Mouse (Mus musculus) ES-Bruce4 (cell line): ENCODE results near the gene Alpk3. TPM values are rescaled to one million over a fixed set of nuclear protein-coding genes. Genes with fewer than 3 reads are reported as not detected.
"Not testable (repeated sequence)": the region's sequence is repeated elsewhere in the genome, so short reads cannot be mapped to it uniquely, and the experiment has no call there.

Experiments used
- H3K27ac ChIP-seq: 2 replicates; pipeline ENCODE4 v1.5.1; 2012; ENCODE audit warnings: low read length, inconsistent platforms; ENCODE audit not compliant: insufficient read depth
- H3K27me3 ChIP-seq: 2 replicates; pipeline ENCODE4 v1.6.1; 2012; ENCODE audit warnings: mild to moderate bottlenecking, low read length, inconsistent platforms; ENCODE audit not compliant: control insufficient read depth, poor library complexity, insufficient read depth, severe bottlenecking
- H3K36me3 ChIP-seq: 2 replicates; pipeline ENCODE4 v1.6.1; 2012; ENCODE audit warnings: inconsistent platforms, mild to moderate bottlenecking, low read length, moderate library complexity; ENCODE audit not compliant: control insufficient read depth, poor library complexity, insufficient read depth, severe bottlenecking
- H3K4me1 ChIP-seq: one replicate; pipeline ENCODE4 v1.8.1; 2011; ENCODE audit warnings: low read length; ENCODE audit not compliant: control insufficient read depth, insufficient read depth
- H3K4me3 ChIP-seq: 2 replicates; pipeline ENCODE4 v1.5.1; 2011; ENCODE audit warnings: low read depth, mild to moderate bottlenecking, low read length
- H3K9ac ChIP-seq: 2 replicates; pipeline ENCODE4 v1.6.1; 2012; ENCODE audit warnings: low read depth, mild to moderate bottlenecking, inconsistent platforms; ENCODE audit not compliant: poor library complexity, severe bottlenecking
- H3K9me3 ChIP-seq: replicated peaks from 2 replicates; pipeline ENCODE4 v1.6.1; 2012; ENCODE audit warnings: mild to moderate bottlenecking, low read length, inconsistent platforms; ENCODE audit not compliant: control insufficient read depth, poor library complexity, insufficient read depth, severe bottlenecking
- CTCF ChIP-seq: IDR thresholded peaks from one replicate; pipeline ENCODE4 v1.8.1; 2011; ENCODE audit warnings: low read depth, low read length
- EP300 ChIP-seq: IDR thresholded peaks from 2 replicates; pipeline ENCODE4 v1.6.1; 2011; ENCODE audit warnings: low read depth, low read length; ENCODE audit not compliant: insufficient read depth
- POLR2A ChIP-seq: IDR thresholded peaks from one replicate; pipeline ENCODE4 v1.8.1; 2011; ENCODE audit warnings: low read length; ENCODE audit not compliant: insufficient read depth
- polyA plus RNA-seq: library from polyadenylated mRNA; stranded (reverse); fragments of >200 nt; gene quantifications from 2 replicates; pipeline ENCODE4 v1.2.4, GENCODE M21; 2011; ENCODE audit warnings: low read depth; ENCODE audit not compliant: missing spikeins, insufficient read depth, insufficient read length

The Alpk3 gene
- polyA plus RNA-seq, 1 experiment = 3.1 TPM

DNA sequence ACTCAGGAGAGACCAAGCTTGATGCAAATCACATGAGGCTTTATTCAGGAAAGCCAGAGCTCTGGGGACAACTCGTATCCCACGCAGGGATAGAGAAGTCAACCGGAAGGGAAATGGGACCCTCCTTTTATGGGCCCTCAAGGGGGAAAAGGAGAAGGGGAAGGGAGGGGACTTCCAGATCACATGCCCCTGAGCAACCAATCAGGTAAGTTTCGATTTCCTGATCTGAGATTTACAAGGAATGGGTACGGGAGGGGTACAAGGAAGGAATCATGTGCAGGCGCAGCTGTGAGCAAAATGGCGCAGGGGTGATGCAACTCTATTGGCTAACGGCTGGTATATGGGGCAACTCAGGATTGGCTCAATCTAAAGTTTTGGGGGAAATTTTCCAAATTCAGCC lies 93.8 kb downstream of the Alpk3 start:
- H3K27ac ChIP-seq = no peak overlapping the region
- TF ChIP-seq POLR2A (peak; percentile 13), CTCF (no peak), EP300 (no peak)
- H3K9ac ChIP-seq = no peak overlapping the region
- peaks cover 4% of the 10 kb centered on the region; the same call in 1 of the 2 replicates for H3K9me3 ChIP-seq
- no peaks in the 10 kb centered on the region for H3K27me3 ChIP-seq
- H3K36me3 ChIP-seq = no peaks in the 10 kb centered on the region
- peak overlapping the region; percentile 52 for H3K4me3 ChIP-seq
- no peaks in the 10 kb centered on the region for H3K4me1 ChIP-seq

DNA sequence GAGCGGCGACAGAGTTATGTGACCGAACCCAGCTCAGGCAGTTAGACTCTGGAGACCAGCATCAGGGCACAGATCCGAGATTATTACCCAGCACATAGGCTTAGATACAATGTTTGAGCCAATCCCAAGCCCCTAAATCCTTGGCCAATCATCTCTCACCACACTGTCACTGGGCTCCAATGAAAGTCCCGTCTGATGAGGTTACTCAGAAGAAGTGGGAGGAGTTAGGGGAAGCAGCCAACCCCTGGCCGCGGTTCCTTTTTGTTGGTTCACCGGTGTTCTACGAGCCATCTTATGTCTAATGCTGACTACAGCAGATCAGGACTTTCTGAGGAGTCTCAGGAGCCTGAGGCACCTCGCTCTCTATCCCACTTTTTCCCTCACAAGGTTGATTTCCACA lies 94.9 kb downstream of the Alpk3 start:
- Histone ChIP-seq H3K9me3 (peaks cover 4% of the 10 kb centered on the region; the same call in 1 of the 2 replicates), H3K27me3 (no peaks in the 10 kb centered on the region), H3K9ac (no peak overlapping the region), H3K36me3 (no peaks in the 10 kb centered on the region), H3K4me1 (no peaks in the 10 kb centered on the region), H3K27ac (peak overlapping the region; percentile 4; the same call in 1 of the 2 replicates), H3K4me3 (peak overlapping the region; percentile 37)
- TF ChIP-seq EP300 (no peak), CTCF (no peak), POLR2A (no peak)

DNA sequence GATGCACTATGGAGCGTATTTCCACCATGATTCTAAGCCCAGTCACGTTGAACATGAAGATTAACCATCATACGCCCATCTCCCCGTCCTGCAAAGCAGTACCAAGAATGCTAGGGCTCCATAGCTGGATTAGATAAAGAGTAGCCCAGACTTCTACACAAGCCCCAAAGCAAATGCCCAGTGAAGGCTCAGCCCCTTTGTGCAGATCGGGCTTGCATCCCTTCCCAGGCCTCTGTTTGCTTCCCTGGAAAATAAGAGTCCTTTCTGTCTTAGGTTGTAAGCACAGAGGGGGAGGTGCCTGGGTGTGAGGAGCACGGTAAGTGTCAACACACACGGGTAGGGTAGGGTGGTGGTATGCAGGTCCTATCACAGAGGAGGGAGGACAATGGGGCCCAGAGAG lies 95.4 kb downstream of the Alpk3 start:
- TF ChIP-seq POLR2A (no peak), EP300 (no peak), CTCF (no peak)
- Histone ChIP-seq H3K36me3 (no peaks in the 10 kb centered on the region), H3K4me3 (peak overlapping the region; percentile 1; the same call in 1 of the 2 replicates), H3K4me1 (no peaks in the 10 kb centered on the region), H3K27ac (no peak overlapping the region), H3K9ac (no peak overlapping the region), H3K9me3 (peaks cover 4% of the 10 kb centered on the region; the same call in 1 of the 2 replicates), H3K27me3 (no peaks in the 10 kb centered on the region)

- Histone ChIP-seq H3K27ac (no peak overlapping the region), H3K4me1 (no peaks in the 10 kb centered on the region), H3K9me3 (peaks cover 4% of the 10 kb centered on the region; the same call in 1 of the 2 replicates), H3K27me3 (no peaks in the 10 kb centered on the region), H3K9ac (no peak overlapping the region), H3K4me3 (no peak overlapping the region), H3K36me3 (no peaks in the 10 kb centered on the region)
- TF ChIP-seq CTCF (no peak), EP300 (no peak), POLR2A (no peak)
These were observed 95.9 kb downstream of the Alpk3 start for GRCm38 (mm10) chr7:81153327-81153726.

- not testable (repeated sequence) for H3K36me3 ChIP-seq, H3K4me3 ChIP-seq, H3K9me3 ChIP-seq, H3K9ac ChIP-seq, H3K27me3 ChIP-seq, H3K4me1 ChIP-seq, H3K27ac ChIP-seq
These were observed 96.8 kb downstream of the Alpk3 start for GRCm38 (mm10) chr7:81154244-81154643.

GRCm38 (mm10) chr7:81154960-81155359 lies 97.6 kb downstream of the Alpk3 start:
- Histone ChIP-seq H3K9me3 (peaks cover 4% of the 10 kb centered on the region; the same call in 1 of the 2 replicates), H3K4me1 (no peaks in the 10 kb centered on the region), H3K27me3 (no peaks in the 10 kb centered on the region), H3K36me3 (no peaks in the 10 kb centered on the region), H3K27ac (no peak overlapping the region), H3K4me3 (no peak overlapping the region), H3K9ac (no peak overlapping the region)
- TF ChIP-seq EP300 (no peak), CTCF (peak; percentile 88), POLR2A (no peak)

Other genes starting within 250 kb of the Alpk3 start
- gene Iqgap1, start 231.6 kb upstream of the Alpk3 start, polyA plus RNA-seq = 215 and 222 TPM in 2 replicates
- gene Zscan2, start 196.7 kb upstream of the Alpk3 start, polyA plus RNA-seq = 4.5 and 4.9 TPM in 2 replicates
- gene Wdr73, start 156.3 kb upstream of the Alpk3 start, polyA plus RNA-seq = 35.9 and 39.3 TPM in 2 replicates
- gene Nmb, start 152.5 kb upstream of the Alpk3 start, polyA plus RNA-seq = 5.2 and 6.0 TPM in 2 replicates
- 110 and 121 TPM in 2 replicates for gene Sec11a, start 109.8 kb upstream of the Alpk3 start, polyA plus RNA-seq
- 16.8 and 20.1 TPM in 2 replicates for gene Zfp592, start 63.9 kb upstream of the Alpk3 start, polyA plus RNA-seq
- 4.5 and 4.7 TPM in 2 replicates for gene Slc28a1, start 57.2 kb downstream of the Alpk3 start, polyA plus RNA-seq
- gene Pde8a, start 156.0 kb downstream of the Alpk3 start, polyA plus RNA-seq = 7.0 and 7.4 TPM in 2 replicates